Mouse (Mus musculus): ENCODE results near the gene Gsn.

- TF ChIP-seq CTCF (IDR thresholded peaks at IDR 0.05; ENCODE audit: borderline replicate concordance, insufficient read depth, low read length): no peak
- no peak for TF ChIP-seq POLR2A (IDR thresholded peaks at IDR 0.05; ENCODE audit: low read depth, low read length)
These were observed 23.8 kb downstream of the Gsn start for GRCm38 (mm10) chr2:35280001-35280400.

All from embryonic fibroblast, embryonic 13.5 days (primary cell).